Comparison of ENCODE assay signal across 8 mouse cellular contexts in genomic region chr2:180256296-180257000, GRCm38 (mm10). TPM values are rescaled to one million over a fixed set of nuclear protein-coding genes. Genes with fewer than 3 reads are reported as not detected.
DNase-seq lines count a peak whose midpoint lies in the region; ATAC-seq and TF ChIP-seq lines count a peak whose summit lies in the region.

No protein-coding gene starts in this region.

- H3K9ac ChIP-seq in heart, embryonic 11.5 days (ENCODE audit: low read depth, low read length), result peak overlapping the region; percentile 95
- H3K9ac ChIP-seq in forebrain, embryonic 12.5 days, result peak overlapping the region; percentile 84
- peak overlapping the region; percentile 78 for H3K9ac ChIP-seq in liver, embryonic 13.5 days

- H3K4me1 ChIP-seq in heart, embryonic 11.5 days (ENCODE audit: control insufficient read depth, insufficient read depth, low read length), result peaks cover 9% of the 10 kb centered on the region
- peaks cover 65% of the 10 kb centered on the region for H3K4me1 ChIP-seq in E14TG2a.4 (replicated peaks; ENCODE audit: low read depth, low read length)
- H3K4me1 ChIP-seq in forebrain, embryonic 12.5 days, result peaks cover 22% of the 10 kb centered on the region
- H3K4me1 ChIP-seq in liver, embryonic 13.5 days (replicated peaks), result peaks cover 38% of the 10 kb centered on the region

- TF ChIP-seq CTCF in E14TG2a.4 (conservative IDR thresholded peaks at IDR 0.05; ENCODE audit: low read length), result no peak

- 23% methylated on average over 26 of the region's 26 CpGs for WGBS in heart, embryonic 11.5 days (ENCODE audit: insufficient replicate concordance)
- 25% methylated on average over 26 of the region's 26 CpGs for WGBS in forebrain, embryonic 12.5 days
- WGBS in liver, embryonic 13.5 days (ENCODE audit: insufficient replicate concordance), result 16% methylated on average over 26 of the region's 26 CpGs

- peaks cover 4% of the 10 kb centered on the region for H3K36me3 ChIP-seq in heart, embryonic 11.5 days (ENCODE audit: control insufficient read depth, insufficient read depth, low read length)
- peaks cover 48% of the 10 kb centered on the region for H3K36me3 ChIP-seq in E14TG2a.4 (ENCODE audit: insufficient read depth, low read length)
- H3K36me3 ChIP-seq in forebrain, embryonic 12.5 days (replicated peaks), result peaks cover 34% of the 10 kb centered on the region
- H3K36me3 ChIP-seq in liver, embryonic 13.5 days, result peaks cover 37% of the 10 kb centered on the region

- intact Hi-C loops in heart, postnatal 25 days (cut with DNase I), result no loop called here

- no peak for DNase-seq in heart, postnatal 25 days (ENCODE audit: low spot score)
- no peak for DNase-seq in liver, embryonic 13.5 days
- no peak for DNase-seq in right cerebral cortex, postnatal 4 days
- no peak for DNase-seq in layer of hippocampus, postnatal 36 days
- DNase-seq in testis, postnatal 14 days (ENCODE audit: low spot score), result no peak

- ATAC-seq in heart, embryonic 11.5 days (replicated peaks; ENCODE audit: insufficient number of reproducible peaks, low FRiP score, low TSS enrichment), result peak; percentile 48
- ATAC-seq in forebrain, embryonic 12.5 days (ENCODE audit: low FRiP score), result peak; percentile 65
- peak; percentile 41 for ATAC-seq in liver, embryonic 13.5 days (ENCODE audit: low read depth)

- peak overlapping the region; percentile 93 for H3K27ac ChIP-seq in heart, embryonic 11.5 days (ENCODE audit: low read depth, low read length)
- H3K27ac ChIP-seq in forebrain, embryonic 12.5 days, result peak overlapping the region; percentile 94
- H3K27ac ChIP-seq in liver, embryonic 13.5 days, result peak overlapping the region; percentile 84

- peak overlapping the region; percentile 83 for H3K4me2 ChIP-seq in heart, embryonic 11.5 days
- peak overlapping the region; percentile 85 for H3K4me2 ChIP-seq in forebrain, embryonic 12.5 days
- H3K4me2 ChIP-seq in liver, embryonic 13.5 days, result peak overlapping the region; percentile 96

- H3K27me3 ChIP-seq in heart, embryonic 11.5 days (ENCODE audit: control insufficient read depth, insufficient read depth, low read length), result no peaks in the 10 kb centered on the region
- H3K27me3 ChIP-seq in E14TG2a.4 (ENCODE audit: insufficient read depth, low read length), result no peaks in the 10 kb centered on the region
- no peaks in the 10 kb centered on the region for H3K27me3 ChIP-seq in forebrain, embryonic 12.5 days
- no peaks in the 10 kb centered on the region for H3K27me3 ChIP-seq in liver, embryonic 13.5 days

- H3K4me3 ChIP-seq in heart, embryonic 11.5 days (ENCODE audit: low read depth, low read length), result peak overlapping the region; percentile 96
- H3K4me3 ChIP-seq in E14TG2a.4 (replicated peaks; ENCODE audit: low read length), result peak overlapping the region; percentile 97
- H3K4me3 ChIP-seq in forebrain, embryonic 12.5 days (replicated peaks), result peak overlapping the region; percentile 89
- peak overlapping the region; percentile 93 for H3K4me3 ChIP-seq in liver, embryonic 13.5 days (replicated peaks)

- H3K9me3 ChIP-seq in heart, embryonic 11.5 days (replicated peaks; ENCODE audit: control insufficient read depth, low read length), result no peaks in the 10 kb centered on the region
- no peaks in the 10 kb centered on the region for H3K9me3 ChIP-seq in E14TG2a.4 (ENCODE audit: low read length)
- H3K9me3 ChIP-seq in forebrain, embryonic 12.5 days, result no peaks in the 10 kb centered on the region
- no peaks in the 10 kb centered on the region for H3K9me3 ChIP-seq in liver, embryonic 13.5 days (replicated peaks)

RNA-seq across cellular contexts. Expression of gene Rps21, which starts 0.7 kb away (rescaled TPM):
- polyA plus RNA-seq in heart, embryonic 11.5 days (2014; fragmentation: Nextera tagmentation; extraction: Ambion mirVana), result 347 and 390 TPM in 2 replicates
- total RNA-seq in heart, postnatal 25 days (2021), result 100 to 1,000 TPM; 471 to 515 TPM
- polyA plus RNA-seq in forebrain, embryonic 12.5 days (2016; fragmentation: Nextera tagmentation; extraction: Ambion mirVana), result 464 and 488 TPM in 2 replicates
- polyA plus RNA-seq in liver, embryonic 13.5 days (2015; fragmentation: Nextera tagmentation; extraction: Ambion mirVana), result 525 and 552 TPM in 2 replicates
- 100 to 1,000 TPM; 665 to 743 TPM for total RNA-seq in layer of hippocampus, postnatal 36 days (2021)

RNA-seq across cellular contexts. Expression of gene Cables2, which starts 16.8 kb away (rescaled TPM):
- polyA plus RNA-seq in heart, embryonic 11.5 days (2014; fragmentation: Nextera tagmentation; extraction: Ambion mirVana), result 11.8 TPM in 2 replicates
- total RNA-seq in heart, postnatal 25 days (2021), result 10 to 100 TPM; 13.0 to 13.8 TPM
- 17.7 and 20.8 TPM in 2 replicates for polyA plus RNA-seq in forebrain, embryonic 12.5 days (2016; fragmentation: Nextera tagmentation; extraction: Ambion mirVana)
- polyA plus RNA-seq in liver, embryonic 13.5 days (2015; fragmentation: Nextera tagmentation; extraction: Ambion mirVana), result 4.2 and 4.4 TPM in 2 replicates
- 10 to 100 TPM; 29.9 to 32.1 TPM for total RNA-seq in layer of hippocampus, postnatal 36 days (2021)

RNA-seq across cellular contexts. Expression of gene Lama5, which starts 30.8 kb away (rescaled TPM):
- polyA plus RNA-seq in heart, embryonic 11.5 days (2014; fragmentation: Nextera tagmentation; extraction: Ambion mirVana), result 24.0 and 27.5 TPM in 2 replicates
- total RNA-seq in heart, postnatal 25 days (2021), result 10 to 100 TPM; 50.3 to 58.2 TPM
- polyA plus RNA-seq in forebrain, embryonic 12.5 days (2016; fragmentation: Nextera tagmentation; extraction: Ambion mirVana), result 4.9 and 5.1 TPM in 2 replicates
- 1.5 and 1.9 TPM in 2 replicates for polyA plus RNA-seq in liver, embryonic 13.5 days (2015; fragmentation: Nextera tagmentation; extraction: Ambion mirVana)
- total RNA-seq in layer of hippocampus, postnatal 36 days (2021), result 10 to 100 TPM in 1 of 2 experiments, 1 to 10 TPM in 1; 6.5 to 11.0 TPM

RNA-seq across cellular contexts. Expression of gene Rbbp8nl, which starts 33.2 kb away (rescaled TPM):
- polyA plus RNA-seq in heart, embryonic 11.5 days (2014; fragmentation: Nextera tagmentation; extraction: Ambion mirVana), result 0.10 TPM in 1 of 2 replicates, not detected in the other
- total RNA-seq in heart, postnatal 25 days (2021), result not detected
- polyA plus RNA-seq in forebrain, embryonic 12.5 days (2016; fragmentation: Nextera tagmentation; extraction: Ambion mirVana), result 0.10 and 0.13 TPM in 2 replicates
- not detected in 2 replicates for polyA plus RNA-seq in liver, embryonic 13.5 days (2015; fragmentation: Nextera tagmentation; extraction: Ambion mirVana)
- not detected for total RNA-seq in layer of hippocampus, postnatal 36 days (2021)
